Comparison of ENCODE assay signal across 29 mouse cellular contexts in the genomic region with DNA sequence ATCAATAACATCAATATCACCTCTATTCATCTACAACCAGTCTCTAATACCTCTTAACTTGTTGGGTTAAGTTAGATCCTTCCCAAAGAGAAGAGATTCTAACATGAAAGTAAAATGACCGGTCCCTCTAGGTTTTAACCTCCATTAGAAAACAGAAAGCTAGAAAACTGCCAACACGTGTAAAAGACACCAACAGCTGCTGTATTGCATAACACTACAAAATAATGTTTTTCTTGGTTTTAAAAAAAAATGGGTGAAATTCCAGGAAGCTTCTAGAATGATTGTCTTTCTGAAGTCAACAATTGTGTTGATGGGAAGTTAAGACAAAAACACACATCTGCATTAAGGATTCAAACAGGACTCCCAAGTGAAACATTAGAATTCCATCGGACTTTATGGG.
A peak's percentile ranks its signal among the peaks of the same experiment; 100 is the strongest.
DNase-seq lines count a peak whose midpoint lies in the region; ATAC-seq and TF ChIP-seq lines count a peak whose summit lies in the region.
"Had no signal": no experiment of that assay in that cellular context is flagged by ENCODE, and none has a peak within 500 bp of the region (broad histone marks: within the 10 kb centered on the region; RNA-seq: fewer than 3 reads in every experiment).

No protein-coding gene starts in this region.

- no peaks in the 10 kb centered on the region for H3K36me3 ChIP-seq in lung, postnatal 0 days (ENCODE audit: insufficient read depth, low read length)
- H3K36me3 ChIP-seq: embryonic facial prominence, embryonic 10.5 days; embryonic facial prominence, embryonic 13.5 days; forebrain, embryonic 12.5 days; forebrain, embryonic 15.5 days; heart, embryonic 10.5 days; heart, embryonic 13.5 days had no signal

- no peak overlapping the region for H3K4me3 ChIP-seq in lung, postnatal 0 days (ENCODE audit: low read depth, low read length)
- H3K4me3 ChIP-seq: embryonic facial prominence, embryonic 10.5 days; embryonic facial prominence, embryonic 13.5 days; erythroblast, embryonic 14.5 days; forebrain, embryonic 12.5 days; forebrain, embryonic 15.5 days; heart, adult 2 months; heart, embryonic 10.5 days; heart, embryonic 13.5 days had no signal

- DNase-seq in gastrocnemius, adult 18-20 months (ENCODE audit: low spot score), result peak; percentile 13
- DNase-seq in gastrocnemius, postnatal 4 days (ENCODE audit: low spot score in 2 of 2), result no peak
- peak; percentile 46 for DNase-seq in lung, postnatal 0 days (ENCODE audit: low spot score)
- no peak for DNase-seq in lung, postnatal 36 days
- DNase-seq in skeletal muscle tissue, adult 2 months (ENCODE audit: low read depth, low spot score), result peak; percentile 33
- no peak for DNase-seq in thymus, postnatal 36 days
- DNase-seq: adrenal gland, adult 8-10 months; adrenal gland, postnatal 25 days; B cell, adult 2 months; cerebellum, adult 11-12 months; cerebellum, adult 8-10 months; cerebellum, postnatal 10 days; cerebellum, postnatal 36 days; embryo, embryonic 11 days; gastrocnemius, postnatal 14 days; heart, adult 2 months; heart, postnatal 14 days; heart, postnatal 4 days had no signal

- no peak for TF ChIP-seq CTCF in lung, postnatal 0 days (IDR thresholded peaks at IDR 0.05)

- no peak overlapping the region for H3K9ac ChIP-seq in lung, postnatal 0 days (replicated peaks; ENCODE audit: low read depth)
- H3K9ac ChIP-seq: embryonic facial prominence, embryonic 13.5 days; forebrain, embryonic 12.5 days; forebrain, embryonic 15.5 days; heart, embryonic 13.5 days; hindbrain, embryonic 14.5 days had no signal

- H3K9me3 ChIP-seq in lung, postnatal 0 days (ENCODE audit: low read length), result no peaks in the 10 kb centered on the region
- H3K9me3 ChIP-seq: embryonic facial prominence, embryonic 10.5 days; embryonic facial prominence, embryonic 13.5 days; forebrain, embryonic 12.5 days; forebrain, embryonic 15.5 days; heart, embryonic 10.5 days; heart, embryonic 13.5 days had no signal

- H3K27me3 ChIP-seq in lung, postnatal 0 days (replicated peaks; ENCODE audit: insufficient read depth, low read length), result no peaks in the 10 kb centered on the region
- H3K27me3 ChIP-seq: embryonic facial prominence, embryonic 13.5 days; forebrain, embryonic 12.5 days; forebrain, embryonic 15.5 days; heart, embryonic 13.5 days had no signal

- no peak overlapping the region for H3K4me2 ChIP-seq in lung, postnatal 0 days (replicated peaks; ENCODE audit: low read depth, low read length)
- H3K4me2 ChIP-seq: embryonic facial prominence, embryonic 13.5 days; forebrain, embryonic 12.5 days; forebrain, embryonic 15.5 days; heart, embryonic 13.5 days; hindbrain, embryonic 14.5 days had no signal

- H3K4me1 ChIP-seq in lung, postnatal 0 days (ENCODE audit: insufficient read depth, low read depth, low read length), result no peaks in the 10 kb centered on the region
- H3K4me1 ChIP-seq: embryonic facial prominence, embryonic 10.5 days; embryonic facial prominence, embryonic 13.5 days; forebrain, embryonic 12.5 days; forebrain, embryonic 15.5 days; heart, embryonic 10.5 days; heart, embryonic 13.5 days had no signal

- WGBS in lung, postnatal 0 days, result 64% methylated on average over 3 of the region's 3 CpGs

- H3K27ac ChIP-seq in lung, postnatal 0 days (ENCODE audit: low read length), result no peak overlapping the region
- H3K27ac ChIP-seq: embryonic facial prominence, embryonic 10.5 days; embryonic facial prominence, embryonic 13.5 days; forebrain, embryonic 12.5 days; forebrain, embryonic 15.5 days; heart, adult 2 months; heart, embryonic 10.5 days; heart, embryonic 13.5 days; hindbrain, embryonic 14.5 days; hindbrain, postnatal 0 days had no signal

- no peak for ATAC-seq in lung, postnatal 0 days
- ATAC-seq: CD4-positive, CD25-positive, alpha-beta regulatory T cell, adult 4 months; forebrain, embryonic 15.5 days; hindbrain, postnatal 0 days; inflammation-experienced regulatory T-cells, adult 6 months had no signal

- no peak for TF ChIP-seq EP300 in lung, postnatal 0 days (IDR thresholded peaks at IDR 0.05)

Comparison
In these comparisons a context has a peak if more than half of its experiments do, and no peak if none do; other contexts are left out.
1. DNase-seq: peak in gastrocnemius, adult 18-20 months (single experiment), lung, postnatal 0 days (single experiment) and skeletal muscle tissue, adult 2 months (single experiment); none in gastrocnemius, postnatal 4 days (0 of 2), lung, postnatal 36 days (single experiment) and thymus, postnatal 36 days (0 of 2).